Mouse (Mus musculus) adrenal gland, adult 8-10 months (tissue): Measurements from ENCODE around the gene Nkx3-2. TPM values are rescaled to one million over a fixed set of nuclear protein-coding genes. Genes with fewer than 3 reads are reported as not detected.

Source experiments
- DNase-seq: peaks from one replicate; pipeline ENCODE4 v3.0.0; 2022
- total RNA-seq, 4 experiments: library from RNA; stranded (reverse); gene quantifications; 2 replicates each; pipeline ENCODE4 v1.2.4; 2022

Nkx3-2 gene
- total RNA-seq, 4 experiments from 2014 or later, result not detected

- no peak for DNase-seq
These were observed 2.0 kb downstream of the Nkx3-2 start for GRCm38 (mm10) chr5:41762141-41762946.

- DNase-seq, result no peak
These were observed 2.7 kb downstream of the Nkx3-2 start for GRCm38 (mm10) chr5:41761509-41762140.

- no peak for DNase-seq
These were observed 3.3 kb downstream of the Nkx3-2 start for GRCm38 (mm10) chr5:41760831-41761508.

- DNase-seq, result no peak
These were observed 4.2 kb downstream of the Nkx3-2 start for GRCm38 (mm10) chr5:41760071-41760470.

DNA sequence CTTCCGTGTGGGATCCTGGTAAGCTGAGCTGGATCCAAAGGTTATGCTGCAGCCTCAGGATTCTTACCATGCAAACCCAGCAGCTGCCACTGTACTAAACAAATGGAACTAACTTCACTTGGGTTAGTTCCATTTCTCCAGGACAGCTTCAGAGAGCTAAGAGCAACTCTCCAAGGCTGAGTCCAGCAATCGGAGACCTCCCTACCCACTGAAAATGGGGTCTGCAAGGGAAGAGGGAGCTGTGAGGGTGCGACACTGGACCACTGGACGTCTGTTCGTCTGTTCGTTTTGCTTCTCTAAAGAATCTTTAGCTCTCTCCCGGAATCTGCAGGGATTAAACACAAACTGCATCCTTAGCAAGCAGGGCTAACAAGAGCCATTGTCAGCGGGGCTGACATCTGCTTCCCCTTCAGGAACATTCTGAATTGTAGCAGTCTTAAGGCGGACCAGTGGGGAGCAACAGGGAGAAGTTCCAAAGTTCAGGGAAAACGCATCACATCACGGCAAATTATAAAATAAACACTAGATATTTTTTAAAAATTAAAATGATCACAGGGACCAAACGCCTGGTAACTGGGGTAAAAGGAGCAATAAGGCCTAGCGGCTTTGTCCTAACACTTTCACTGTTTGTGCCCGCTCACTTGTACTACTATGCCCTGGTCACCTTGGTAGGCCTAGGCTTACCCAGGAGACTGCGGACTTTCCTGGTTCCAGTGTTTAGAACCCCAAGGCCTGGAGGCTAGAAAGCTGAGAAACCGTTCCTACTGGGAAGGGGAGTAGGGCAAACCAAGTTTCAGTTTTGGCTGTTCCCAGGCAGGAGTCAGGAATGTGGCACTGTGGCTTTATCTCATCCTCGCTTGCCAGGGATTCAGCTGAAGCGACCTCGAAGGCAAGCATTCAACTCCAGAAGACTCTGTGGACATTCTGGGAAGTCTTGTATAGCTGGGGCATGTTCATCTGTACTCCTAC lies 5.3 kb downstream of the Nkx3-2 start:
- DNase-seq, result no peak

DNA sequence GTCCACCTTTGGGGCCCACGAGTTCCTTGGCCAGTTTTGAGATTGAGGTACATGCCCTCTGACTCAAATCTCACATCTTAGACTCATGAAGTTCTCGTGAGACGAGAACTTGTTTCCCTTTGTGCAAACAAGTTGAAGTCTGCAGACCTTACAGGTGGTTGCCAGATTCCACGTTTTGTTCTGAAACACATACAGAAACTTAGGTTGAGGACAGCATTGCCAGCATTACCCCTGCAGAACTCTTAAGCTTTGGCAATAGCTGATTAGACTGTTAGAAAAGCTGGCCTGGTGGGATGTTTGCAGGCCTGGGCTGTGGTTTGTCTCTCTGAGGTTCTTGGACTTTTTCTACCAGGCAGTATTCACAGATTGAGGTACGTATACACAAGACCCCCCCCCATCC lies 7.0 kb downstream of the Nkx3-2 start:
- no peak for DNase-seq

DNA sequence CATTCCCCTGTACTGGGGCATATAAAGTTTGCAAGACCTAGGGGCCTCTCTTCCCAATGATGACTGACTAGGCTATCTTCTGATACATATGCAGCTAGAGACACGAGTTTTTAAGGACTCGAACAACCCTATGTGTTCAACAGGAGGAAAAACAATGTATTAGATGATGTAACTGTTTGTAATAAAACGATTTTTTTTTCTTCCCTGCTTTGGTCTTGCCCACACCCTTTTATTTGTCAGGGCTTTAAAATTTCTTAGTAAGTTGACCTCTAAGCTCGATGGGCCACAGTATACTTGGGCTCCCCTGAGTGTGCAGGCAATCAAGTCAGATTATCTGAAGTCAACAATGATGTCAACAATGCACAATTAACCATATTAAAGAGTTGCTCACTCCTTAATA lies 7.9 kb downstream of the Nkx3-2 start:
- no peak for DNase-seq

GRCm38 (mm10) chr5:41755373-41755960 lies 8.8 kb downstream of the Nkx3-2 start:
- DNase-seq, result no peak

DNA sequence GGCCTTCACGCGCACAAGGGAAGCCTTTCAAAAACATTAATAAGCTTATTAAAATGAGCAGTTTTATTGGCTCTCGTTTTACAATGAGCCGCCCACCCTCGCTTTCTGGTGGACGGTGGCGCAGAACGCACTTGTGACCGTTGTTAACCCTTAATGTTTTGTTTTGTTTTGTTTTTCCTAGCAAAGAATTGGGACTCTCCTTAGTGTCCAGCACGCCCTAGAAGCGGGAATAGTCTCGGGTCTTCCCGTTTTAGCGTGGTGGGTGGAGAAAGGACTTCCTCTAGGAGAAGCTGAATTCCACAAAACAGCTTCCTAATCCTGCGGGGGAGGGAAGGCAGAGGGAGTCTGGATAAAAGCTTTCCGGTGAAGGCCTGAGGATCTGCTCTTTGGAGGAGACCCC lies 9.5 kb downstream of the Nkx3-2 start:
- DNase-seq, result no peak

- DNase-seq, result no peak
These were observed 10.0 kb downstream of the Nkx3-2 start for GRCm38 (mm10) chr5:41754226-41754775.

DNA sequence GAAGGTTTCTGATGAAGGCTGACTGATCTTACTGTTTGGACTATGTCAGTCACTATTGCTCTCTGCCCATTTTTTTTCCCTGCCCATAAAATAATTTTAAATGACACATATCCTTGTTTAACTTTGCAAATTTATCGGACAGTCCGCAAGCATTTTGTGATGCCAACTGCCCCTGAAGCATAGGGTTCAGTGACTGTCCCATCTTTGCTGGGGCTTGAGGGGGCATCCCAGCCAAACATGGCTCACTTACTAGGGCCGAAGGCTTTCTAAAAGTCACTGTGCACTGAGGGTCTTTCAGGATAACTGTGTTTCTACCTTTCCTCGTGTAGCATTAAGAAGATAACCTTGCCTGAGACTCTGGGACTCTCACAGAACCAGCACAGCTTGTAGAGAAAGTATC lies 11.6 kb downstream of the Nkx3-2 start:
- DNase-seq, result no peak

DNA sequence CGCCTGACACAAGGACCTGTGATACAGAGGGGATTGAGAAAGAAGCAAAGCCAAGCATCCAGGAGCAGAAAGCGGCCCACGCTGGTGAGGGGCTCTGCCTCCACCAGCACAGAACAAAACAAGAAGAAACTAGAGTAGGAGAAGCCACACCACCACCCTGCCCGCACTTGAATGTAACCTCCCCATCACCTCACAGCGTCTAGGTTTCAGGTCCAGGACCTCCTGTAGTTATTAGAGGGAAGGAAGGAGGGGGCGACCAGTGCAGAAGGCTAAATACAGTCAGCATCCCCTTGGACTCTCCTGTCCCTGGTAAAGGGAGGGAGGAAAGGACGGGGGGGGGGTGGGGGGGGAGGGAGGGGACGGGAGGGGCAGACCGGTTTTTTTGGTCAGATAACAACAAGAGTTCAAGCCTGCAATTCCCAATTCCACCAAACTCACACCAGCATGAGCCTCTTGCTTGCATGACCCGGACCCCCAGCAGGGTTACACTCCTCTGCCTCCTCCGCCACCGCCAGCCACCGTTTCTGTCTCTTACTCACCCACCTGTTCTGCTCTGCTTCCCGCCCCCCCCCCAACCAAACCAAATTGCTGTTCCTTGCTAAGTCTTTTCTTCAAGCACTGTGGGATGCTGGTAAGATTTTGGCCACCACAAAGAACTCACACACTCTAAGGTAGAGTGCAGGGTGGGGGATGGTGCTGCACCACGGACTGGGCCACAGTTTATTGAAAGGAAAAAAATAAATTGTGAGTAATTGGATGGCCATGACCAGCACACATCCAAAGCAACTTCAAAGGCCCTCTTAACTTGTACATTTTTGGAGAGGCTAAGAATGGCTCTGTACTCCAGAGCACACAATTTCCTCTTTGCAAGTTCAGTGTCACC lies 19.2 kb downstream of the Nkx3-2 start:
- DNase-seq, result no peak

- DNase-seq, result no peak
These were observed 20.1 kb downstream of the Nkx3-2 start for GRCm38 (mm10) chr5:41744234-41744633.

- no peak for DNase-seq
These were observed 25.5 kb downstream of the Nkx3-2 start for GRCm38 (mm10) chr5:41738817-41739216.

DNA sequence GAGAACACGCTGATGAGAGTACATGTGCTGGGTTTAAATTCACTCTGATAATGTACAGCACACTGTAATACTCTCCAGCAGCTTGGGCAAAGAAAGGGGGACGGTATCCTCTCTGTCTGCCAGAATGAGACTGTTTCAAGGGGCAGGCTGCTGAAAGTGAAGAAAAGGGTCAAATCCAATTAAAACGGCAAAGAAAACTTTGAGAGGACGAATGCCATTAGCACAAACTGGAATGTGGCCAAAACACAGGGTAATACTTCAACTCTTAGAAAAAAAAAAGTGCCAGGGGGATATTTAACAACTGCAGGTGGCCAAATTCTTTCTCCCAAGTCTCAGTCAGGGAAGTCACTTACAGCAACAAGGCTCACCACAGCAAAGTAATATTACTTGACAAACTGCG lies 27.3 kb downstream of the Nkx3-2 start:
- no peak for DNase-seq

GRCm38 (mm10) chr5:41727017-41727416 lies 37.3 kb downstream of the Nkx3-2 start:
- no peak for DNase-seq

- DNase-seq, result no peak
These were observed 38.7 kb downstream of the Nkx3-2 start for GRCm38 (mm10) chr5:41725573-41725972.
